Mouse (Mus musculus) C2C12 (cell line): ENCODE data around the gene Cnst. TPM values are rescaled to one million over a fixed set of nuclear protein-coding genes. Genes with fewer than 3 reads are reported as not detected.
"Not testable (repeated sequence)": the region's sequence is repeated elsewhere in the genome, so short reads cannot be mapped to it uniquely, and the experiment has no call there.

Experiments
- H3K27me3 ChIP-seq: one replicate; pipeline ENCODE4 v1.6.1; 2011; ENCODE audit not compliant: control insufficient read depth, insufficient read depth, insufficient read length
- H3K36me3 ChIP-seq: one replicate; pipeline ENCODE4 v1.6.1; 2011; ENCODE audit not compliant: control insufficient read depth, insufficient read depth
- H3K4me3 ChIP-seq: one replicate; pipeline ENCODE4 v1.5.1; 2011; ENCODE audit warnings: mild to moderate bottlenecking, control low read depth; ENCODE audit not compliant: poor library complexity, insufficient read depth, severe bottlenecking
- H3K79me2 ChIP-seq: one replicate; pipeline ENCODE4 v1.6.1; 2011; ENCODE audit not compliant: control insufficient read depth, insufficient read depth
- H3K79me3 ChIP-seq: one replicate; pipeline ENCODE4 v1.6.1; 2011; ENCODE audit warnings: low read depth, control low read depth
- H3ac ChIP-seq: one replicate; pipeline ENCODE3; 2011; ENCODE audit warnings: low read depth; ENCODE audit not compliant: control insufficient read depth, insufficient read length
- CEBPB ChIP-seq: IDR thresholded peaks from one replicate; pipeline ENCODE4 v1.6.1; 2011; ENCODE audit warnings: low read depth, mild to moderate bottlenecking, control low read depth, moderate library complexity
- CTCF ChIP-seq: IDR thresholded peaks from one replicate; pipeline ENCODE4 v1.5.1; 2011; ENCODE audit not compliant: control insufficient read depth, insufficient read depth, insufficient read length
- FOSL1 ChIP-seq: IDR thresholded peaks from one replicate; pipeline ENCODE4 v1.8.0; 2011; ENCODE audit warnings: mild to moderate bottlenecking, low read length; ENCODE audit not compliant: poor library complexity, insufficient read depth, severe bottlenecking
- MAX ChIP-seq: IDR thresholded peaks from one replicate; pipeline ENCODE4 v1.6.1; 2011; ENCODE audit warnings: mild to moderate bottlenecking, control low read depth
- MYOD1 ChIP-seq: IDR thresholded peaks from one replicate; pipeline ENCODE4 v1.6.1; 2011; ENCODE audit warnings: low read depth; ENCODE audit not compliant: control insufficient read depth, insufficient read length
- MYOG ChIP-seq: IDR thresholded peaks from one replicate; pipeline ENCODE4 v1.6.1; 2011; ENCODE audit not compliant: control insufficient read depth, insufficient read length; ENCODE audit errors: extremely low read depth
- USF1 ChIP-seq: IDR thresholded peaks from one replicate; pipeline ENCODE4 v1.6.1; 2011; ENCODE audit warnings: low read depth, mild to moderate bottlenecking, control low read depth, moderate library complexity
- polyA plus RNA-seq: library from polyadenylated mRNA; unstranded; fragments of >200 nt; fragmentation: generic; extraction: Trizol; gene quantifications from one replicate; pipeline ENCODE4 v1.2.1, GENCODE M21; 2012; ENCODE audit warnings: missing spikeins

Gene Cnst
- polyA plus RNA-seq, 1 experiment = 7.7 TPM

GRCm38 (mm10) chr1:179633414-179633752, 87.2 kb downstream of the Cnst start:
- Histone ChIP-seq H3K36me3 (no peaks in the 10 kb centered on the region), H3ac (no peak overlapping the region), H3K27me3 (no peaks in the 10 kb centered on the region), H3K79me2 (no peaks in the 10 kb centered on the region), H3K79me3 (no peaks in the 10 kb centered on the region), H3K4me3 (no peak overlapping the region)
- TF ChIP-seq CTCF = peak; percentile 5
- no peak for TF ChIP-seq CEBPB

GRCm38 (mm10) chr1:179634159-179634558, 88.0 kb downstream of the Cnst start:
- no peaks in the 10 kb centered on the region for H3K79me3 ChIP-seq
- no peaks in the 10 kb centered on the region for H3K36me3 ChIP-seq
- TF ChIP-seq CEBPB = no peak
- no peak for TF ChIP-seq MYOG
- TF ChIP-seq FOSL1 = no peak
- TF ChIP-seq CTCF = no peak
- no peak for TF ChIP-seq USF1
- no peak for TF ChIP-seq MAX
- TF ChIP-seq MYOD1 = no peak
- no peak overlapping the region for H3ac ChIP-seq
- no peak overlapping the region for H3K4me3 ChIP-seq
- H3K79me2 ChIP-seq = no peaks in the 10 kb centered on the region
- H3K27me3 ChIP-seq = no peaks in the 10 kb centered on the region

GRCm38 (mm10) chr1:179642726-179643125, 96.6 kb downstream of the Cnst start:
- H3K79me2 ChIP-seq = no peaks in the 10 kb centered on the region
- H3K4me3 ChIP-seq = no peak overlapping the region
- no peaks in the 10 kb centered on the region for H3K79me3 ChIP-seq
- TF ChIP-seq MAX = no peak
- no peak for TF ChIP-seq CTCF
- TF ChIP-seq MYOG = no peak
- TF ChIP-seq CEBPB = no peak
- TF ChIP-seq MYOD1 = no peak
- no peak for TF ChIP-seq USF1
- no peak for TF ChIP-seq FOSL1
- no peaks in the 10 kb centered on the region for H3K36me3 ChIP-seq
- H3ac ChIP-seq = no peak overlapping the region
- peaks cover 12% of the 10 kb centered on the region for H3K27me3 ChIP-seq

- Histone ChIP-seq H3K79me2 (no peaks in the 10 kb centered on the region), H3K79me3 (no peaks in the 10 kb centered on the region), H3ac (no peak overlapping the region), H3K4me3 (no peak overlapping the region), H3K36me3 (no peaks in the 10 kb centered on the region), H3K27me3 (peaks cover 12% of the 10 kb centered on the region)
- no peak for TF ChIP-seq MYOG
- no peak for TF ChIP-seq MYOD1
- no peak for TF ChIP-seq USF1
These were observed 98.0 kb downstream of the Cnst start for GRCm38 (mm10) chr1:179644151-179644550.

GRCm38 (mm10) chr1:179645101-179645979, 99.2 kb downstream of the Cnst start:
- H3K79me2 ChIP-seq = no peaks in the 10 kb centered on the region
- no peak overlapping the region for H3K4me3 ChIP-seq
- H3ac ChIP-seq = peak overlapping the region; percentile 16
- TF ChIP-seq MAX = no peak
- no peak for TF ChIP-seq MYOG
- TF ChIP-seq FOSL1 = no peak
- no peak for TF ChIP-seq CEBPB
- TF ChIP-seq MYOD1 = no peak
- no peak for TF ChIP-seq USF1
- peak; percentile 69 for TF ChIP-seq CTCF
- H3K36me3 ChIP-seq = no peaks in the 10 kb centered on the region
- H3K79me3 ChIP-seq = no peaks in the 10 kb centered on the region
- H3K27me3 ChIP-seq = peaks cover 12% of the 10 kb centered on the region

GRCm38 (mm10) chr1:179645980-179646268, 99.8 kb downstream of the Cnst start:
- H3K79me3 ChIP-seq = no peaks in the 10 kb centered on the region
- H3ac ChIP-seq = peak overlapping the region; percentile 16
- no peaks in the 10 kb centered on the region for H3K79me2 ChIP-seq
- no peak overlapping the region for H3K4me3 ChIP-seq
- H3K27me3 ChIP-seq = peaks cover 12% of the 10 kb centered on the region
- no peaks in the 10 kb centered on the region for H3K36me3 ChIP-seq
- TF ChIP-seq CEBPB (no peak), MYOD1 (no peak), USF1 (no peak), MYOG (no peak), CTCF (no peak), MAX (no peak), FOSL1 (no peak)

GRCm38 (mm10) chr1:179648678-179649077, 102.5 kb downstream of the Cnst start:
- H3K36me3 ChIP-seq, H3ac ChIP-seq, H3K4me3 ChIP-seq, H3K27me3 ChIP-seq, H3K79me3 ChIP-seq, H3K79me2 ChIP-seq: not testable (repeated sequence)
